Mouse (Mus musculus) liver, embryonic 13.5 days (tissue): ENCODE results near the gene Anapc15. TPM values are rescaled to one million over a fixed set of nuclear protein-coding genes. Genes with fewer than 3 reads are reported as not detected.

Experiments used
- ATAC-seq: fragments of 200-750 bp; cut with Nextera tagmentation; 2 replicates; pipeline ENCODE4 v1.8.0; 2017; ENCODE audit warnings: low read depth, mild to moderate bottlenecking, moderate number of reproducible peaks, moderate library complexity
- DNase-seq: peaks from one replicate; pipeline ENCODE4 v3.0.0; 2022
- H3K27ac ChIP-seq: fragments of 300-500 bp; sonication (generic); 2 replicates; pipeline ENCODE4 v1.5.1; 2015; ENCODE audit warnings: moderate library complexity, mild to moderate bottlenecking, inconsistent platforms
- H3K27me3 ChIP-seq: fragments of 300-500 bp; sonication (generic); 2 replicates; pipeline ENCODE4 v1.6.1; 2015; ENCODE audit warnings: mild to moderate bottlenecking, inconsistent platforms
- H3K36me3 ChIP-seq: fragments of 300-500 bp; sonication (generic); 2 replicates; pipeline ENCODE4 v1.6.1; 2015; ENCODE audit warnings: mild to moderate bottlenecking, inconsistent platforms
- H3K4me1 ChIP-seq: fragments of 300-500 bp; sonication (generic); replicated peaks from 2 replicates; pipeline ENCODE4 v1.6.1; 2015; ENCODE audit warnings: inconsistent platforms
- H3K4me2 ChIP-seq: fragments of 300-500 bp; sonication (generic); 2 replicates; pipeline ENCODE4 v1.6.1; 2015; ENCODE audit warnings: inconsistent platforms, mild to moderate bottlenecking, moderate library complexity
- H3K4me3 ChIP-seq: fragments of 300-500 bp; sonication (generic); replicated peaks from 2 replicates; pipeline ENCODE4 v1.5.1; 2015; ENCODE audit warnings: mild to moderate bottlenecking, inconsistent platforms
- H3K9ac ChIP-seq: fragments of 300-500 bp; sonication (generic); 2 replicates; pipeline ENCODE4 v1.6.1; 2015; ENCODE audit warnings: mild to moderate bottlenecking, inconsistent platforms
- H3K9me3 ChIP-seq: fragments of 300-500 bp; sonication (generic); replicated peaks from 2 replicates; pipeline ENCODE4 v1.6.1; 2016; ENCODE audit warnings: inconsistent platforms
- WGBS: fragments of 180-500 bp; shearing (Covaris S2); methylation state at CpG from one replicate; pipeline ENCODE4 v1.1.7; 2015; ENCODE audit not compliant: insufficient replicate concordance; 5-methylcytosine and 5-hydroxymethylcytosine counted together
- polyA plus RNA-seq: library from polyadenylated mRNA; unstranded; fragments of >200 nt; fragmentation: Nextera tagmentation; extraction: Ambion mirVana; gene quantifications from 2 replicates; pipeline ENCODE4 v1.2.1, GENCODE M21; 2015

Anapc15 gene
- polyA plus RNA-seq, 1 experiment from 2014 or later, result 71.8 TPM

DNA sequence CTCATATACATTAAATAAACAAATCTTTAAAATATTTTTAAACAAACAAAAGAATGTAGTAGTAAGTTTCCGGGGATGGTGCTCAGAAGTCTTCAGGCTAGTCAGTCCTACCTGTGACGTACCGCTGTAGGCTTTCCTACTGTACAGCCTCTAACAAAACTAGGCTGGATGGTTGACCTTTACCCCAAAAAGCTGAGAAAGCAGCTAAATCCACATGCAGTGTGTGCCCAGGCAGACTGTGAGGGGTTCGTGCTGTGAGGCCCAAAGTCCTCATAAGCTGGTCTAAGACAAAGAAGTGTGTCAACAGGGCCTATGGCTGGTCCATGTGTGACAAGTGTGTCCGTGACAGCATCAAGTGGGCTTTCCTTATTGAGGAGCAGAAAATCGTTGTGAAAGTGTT is 10.7 kb upstream of the Anapc15 start:
- ATAC-seq, result no peak
- no peak overlapping the region for H3K9ac ChIP-seq
- DNase-seq, result no peak
- WGBS, result 68% methylated on average over 6 of the region's 6 CpGs
- H3K4me1 ChIP-seq, result no peaks in the 10 kb centered on the region
- H3K9me3 ChIP-seq, result no peaks in the 10 kb centered on the region
- H3K36me3 ChIP-seq, result no peaks in the 10 kb centered on the region
- H3K4me2 ChIP-seq, result no peak overlapping the region
- H3K4me3 ChIP-seq, result no peak overlapping the region
- no peak overlapping the region for H3K27ac ChIP-seq
- H3K27me3 ChIP-seq, result no peaks in the 10 kb centered on the region

DNA sequence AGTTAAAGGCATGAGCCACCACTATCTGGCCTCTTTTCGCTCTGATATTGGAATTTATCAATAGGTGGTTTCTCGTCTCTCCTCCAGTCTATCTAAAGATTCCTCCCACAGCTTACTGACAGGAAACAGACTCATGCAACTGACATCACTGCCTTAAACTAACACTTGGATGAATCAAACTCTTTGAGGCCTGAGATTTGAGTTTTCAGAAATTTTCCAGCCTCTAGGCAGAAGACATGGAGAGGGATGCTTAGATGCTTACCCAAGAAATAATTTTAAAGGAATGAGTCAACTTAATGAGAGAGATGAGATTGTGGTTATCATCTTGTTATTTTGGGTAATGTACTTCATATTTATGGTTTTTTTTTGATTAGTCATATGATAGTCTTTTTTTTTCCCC is 9.7 kb upstream of the Anapc15 start:
- no peaks in the 10 kb centered on the region for H3K36me3 ChIP-seq
- no peaks in the 10 kb centered on the region for H3K4me1 ChIP-seq
- WGBS, result 37% methylated on average over 2 of the region's 2 CpGs
- no peaks in the 10 kb centered on the region for H3K9me3 ChIP-seq
- H3K27ac ChIP-seq, result no peak overlapping the region
- no peak overlapping the region for H3K4me2 ChIP-seq
- H3K27me3 ChIP-seq, result no peaks in the 10 kb centered on the region
- DNase-seq, result no peak
- no peak for ATAC-seq
- H3K4me3 ChIP-seq, result no peak overlapping the region
- no peak overlapping the region for H3K9ac ChIP-seq

- no peak for DNase-seq
- H3K4me2 ChIP-seq, result no peak within 1 kb of the TSS
- WGBS, result 71% methylated on average over 4 of the region's 4 CpGs
- no peak within 1 kb of the TSS for H3K27ac ChIP-seq
- no peaks in the 10 kb centered on the region for H3K9me3 ChIP-seq
- H3K4me1 ChIP-seq, result no peaks in the 10 kb centered on the region
- ATAC-seq, result no peak
- H3K36me3 ChIP-seq, result no peaks in the 10 kb centered on the region
- H3K9ac ChIP-seq, result no peak within 1 kb of the TSS
- H3K4me3 ChIP-seq, result no peak within 1 kb of the TSS
- H3K27me3 ChIP-seq, result no peaks in the 10 kb centered on the region
These were observed 6.4 kb upstream of the Anapc15 start, which contains the start of gene Folr2 for GRCm38 (mm10) chr7:101857094-101857493. TSS of gene Folr2 (minus strand) at chr7:101857194.

DNA sequence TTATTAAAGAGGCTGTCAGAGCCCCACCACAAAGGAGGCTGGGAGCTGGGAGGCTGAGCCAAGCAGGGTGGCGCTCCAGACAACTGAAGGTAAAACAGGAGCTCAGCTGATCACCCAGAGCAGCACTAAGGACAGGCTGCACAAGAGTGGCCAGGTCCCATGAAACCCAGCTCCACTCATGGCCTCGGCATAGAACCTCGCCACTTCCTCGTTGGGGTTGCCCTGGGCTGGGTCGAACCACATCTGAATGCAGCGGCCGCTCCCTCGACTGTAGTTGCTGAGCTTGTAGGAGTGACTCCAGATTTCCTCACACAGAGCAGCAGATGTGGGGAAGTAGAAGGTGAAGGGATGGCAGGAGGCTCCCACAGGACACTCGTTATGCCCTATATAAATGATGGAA is 5.2 kb upstream of the Anapc15 start:
- WGBS, result 55% methylated on average over 9 of the region's 9 CpGs

GRCm38 (mm10) chr7:101860978-101861377 is 2.5 kb upstream of the Anapc15 start:
- H3K9ac ChIP-seq, result no peak overlapping the region
- no peak for DNase-seq
- no peaks in the 10 kb centered on the region for H3K4me1 ChIP-seq
- no peak for ATAC-seq
- H3K36me3 ChIP-seq, result no peaks in the 10 kb centered on the region
- no peak overlapping the region for H3K27ac ChIP-seq
- H3K9me3 ChIP-seq, result no peaks in the 10 kb centered on the region
- H3K27me3 ChIP-seq, result no peaks in the 10 kb centered on the region
- no peak overlapping the region for H3K4me2 ChIP-seq
- H3K4me3 ChIP-seq, result no peak overlapping the region

More for the DNA sequence above, 5.2 kb upstream of the Anapc15 start:
- Histone ChIP-seq H3K4me1 (no peaks in the 10 kb centered on the region), H3K9ac (no peak overlapping the region), H3K36me3 (no peaks in the 10 kb centered on the region), H3K4me3 (no peak overlapping the region), H3K9me3 (no peaks in the 10 kb centered on the region), H3K27me3 (no peaks in the 10 kb centered on the region), H3K27ac (no peak overlapping the region), H3K4me2 (no peak overlapping the region)
- ATAC-seq (no peak), DNase-seq (no peak)

DNA sequence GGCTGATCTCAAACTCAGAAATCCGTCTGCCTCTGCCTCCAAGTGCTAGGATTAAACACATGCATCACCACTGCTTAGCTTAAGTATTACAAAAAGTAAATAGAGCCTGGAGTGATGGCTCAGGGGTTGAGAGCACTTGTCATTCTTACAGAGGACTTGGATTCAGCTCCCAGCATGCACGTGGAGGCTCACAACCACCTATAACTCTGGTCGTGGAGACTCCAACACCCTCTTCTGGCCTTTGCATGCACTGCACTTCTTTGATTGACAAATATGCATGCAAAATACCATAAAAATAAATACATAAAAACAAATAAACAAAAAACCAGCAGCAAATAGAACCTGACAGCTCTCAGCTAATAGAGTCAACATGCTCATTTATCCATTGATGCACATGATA is 1.2 kb upstream of the Anapc15 start:
- H3K4me3 ChIP-seq, result no peak overlapping the region
- H3K4me2 ChIP-seq, result no peak overlapping the region
- 57% methylated on average over 3 of the region's 3 CpGs for WGBS
- H3K27me3 ChIP-seq, result no peaks in the 10 kb centered on the region
- DNase-seq (no peak), ATAC-seq (no peak)
- no peak overlapping the region for H3K27ac ChIP-seq
- H3K36me3 ChIP-seq, result no peaks in the 10 kb centered on the region
- no peaks in the 10 kb centered on the region for H3K9me3 ChIP-seq
- H3K4me1 ChIP-seq, result no peaks in the 10 kb centered on the region
- H3K9ac ChIP-seq, result no peak overlapping the region

DNA sequence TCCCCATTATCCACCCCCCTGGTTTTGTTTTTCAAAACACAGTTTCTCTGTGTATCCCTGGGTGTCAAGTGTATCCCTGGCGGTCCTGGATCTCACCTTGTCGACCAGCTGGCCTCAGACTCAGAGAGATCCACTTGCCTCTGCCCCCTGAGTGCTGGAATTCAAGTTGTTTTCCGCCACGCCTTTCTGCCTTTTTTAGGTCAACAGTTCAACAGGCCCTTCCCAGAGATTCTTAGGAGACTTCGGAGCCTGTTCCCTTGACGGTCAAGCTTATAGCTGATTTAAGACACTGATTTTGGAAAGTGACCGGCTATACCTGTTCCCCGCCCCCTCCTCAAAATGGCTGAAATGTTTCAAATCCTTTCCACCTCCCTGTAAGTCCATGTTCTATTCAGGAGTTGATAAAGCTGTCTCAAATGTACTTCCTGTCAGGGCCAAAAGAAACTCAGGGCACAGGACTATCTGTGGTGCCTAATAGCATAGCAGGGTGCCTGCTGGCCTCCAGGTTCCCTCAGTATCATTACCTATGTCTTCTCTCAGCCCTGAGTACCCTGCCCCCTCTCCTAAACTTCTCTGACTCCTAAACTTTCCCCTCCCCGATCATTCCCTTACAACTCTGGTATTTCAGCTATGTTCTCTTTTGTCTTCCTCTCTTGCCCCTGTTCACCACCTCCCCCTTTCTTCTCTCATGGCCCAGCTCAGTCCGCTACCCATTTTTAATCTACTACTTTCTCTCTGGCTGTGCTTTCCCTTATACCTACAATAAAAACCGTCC is 3.2 kb downstream of the Anapc15 start:
- Histone ChIP-seq H3K9ac (no peak overlapping the region), H3K36me3 (no peaks in the 10 kb centered on the region), H3K9me3 (no peaks in the 10 kb centered on the region), H3K27me3 (no peaks in the 10 kb centered on the region), H3K27ac (no peak overlapping the region), H3K4me1 (peaks cover 4% of the 10 kb centered on the region; the same call in 1 of the 2 replicates), H3K4me3 (no peak overlapping the region), H3K4me2 (no peak overlapping the region)
- DNase-seq (no peak), ATAC-seq (no peak)
- 67% methylated on average over 11 of the region's 11 CpGs for WGBS

DNA sequence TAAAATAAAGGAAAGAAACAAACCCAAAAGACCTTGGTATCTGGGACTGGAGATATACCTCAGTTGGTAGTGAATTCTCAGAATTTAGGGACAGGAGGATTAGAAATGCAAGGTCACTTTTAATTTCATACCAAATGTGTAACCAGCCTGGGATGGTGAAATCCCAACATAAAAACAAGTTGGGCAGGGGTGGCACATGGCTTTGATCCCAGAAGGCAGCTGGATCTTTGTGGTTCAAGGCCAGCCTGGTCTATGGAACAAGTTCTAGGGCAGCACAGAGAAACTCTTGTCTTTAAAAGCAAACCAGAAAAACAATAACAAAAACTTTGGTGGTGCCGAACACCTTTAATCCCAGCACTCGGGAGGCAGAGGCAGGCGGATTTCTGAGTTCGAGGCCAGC is 4.0 kb downstream of the Anapc15 start:
- H3K9ac ChIP-seq, result no peak overlapping the region
- DNase-seq (no peak), ATAC-seq (no peak)
- peaks cover 4% of the 10 kb centered on the region; the same call in 1 of the 2 replicates for H3K4me1 ChIP-seq
- H3K27ac ChIP-seq, result no peak overlapping the region
- H3K4me2 ChIP-seq, result no peak overlapping the region
- 81% methylated on average over 4 of the region's 4 CpGs for WGBS
- no peak overlapping the region for H3K4me3 ChIP-seq
- H3K9me3 ChIP-seq, result no peaks in the 10 kb centered on the region
- no peaks in the 10 kb centered on the region for H3K36me3 ChIP-seq
- H3K27me3 ChIP-seq, result no peaks in the 10 kb centered on the region

- Histone ChIP-seq H3K4me2 (no peak overlapping the region), H3K4me3 (no peak overlapping the region), H3K4me1 (peaks cover 4% of the 10 kb centered on the region; the same call in 1 of the 2 replicates), H3K9ac (no peak overlapping the region), H3K36me3 (no peaks in the 10 kb centered on the region), H3K27ac (no peak overlapping the region), H3K27me3 (no peaks in the 10 kb centered on the region), H3K9me3 (no peaks in the 10 kb centered on the region)
- ATAC-seq (no peak), DNase-seq (no peak)
- 69% methylated on average over 13 of the region's 13 CpGs for WGBS
These were observed 5.0 kb downstream of the Anapc15 start for GRCm38 (mm10) chr7:101868241-101869162.

DNA sequence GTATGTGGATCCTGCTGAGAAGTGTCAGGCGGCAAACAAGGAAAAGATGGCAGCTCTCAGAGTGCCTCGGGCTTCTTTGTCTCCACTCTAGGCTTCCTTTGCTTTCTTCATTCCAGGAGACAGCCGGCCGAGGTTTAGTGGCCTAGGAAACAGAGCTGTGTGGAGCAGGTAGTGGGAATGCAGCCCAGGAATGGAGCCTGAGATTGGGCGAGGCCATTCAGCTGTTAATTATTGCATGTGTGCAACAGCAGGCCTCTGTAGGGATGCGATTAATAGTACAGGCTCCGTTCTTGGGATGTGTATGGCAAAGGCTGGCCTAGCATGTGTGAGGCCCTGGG is 5.6 kb downstream of the Anapc15 start:
- no peak overlapping the region for H3K27ac ChIP-seq
- H3K9ac ChIP-seq, result no peak overlapping the region
- no peak for ATAC-seq
- H3K4me1 ChIP-seq, result peaks cover 4% of the 10 kb centered on the region; the same call in 1 of the 2 replicates
- H3K4me2 ChIP-seq, result no peak overlapping the region
- WGBS, result 68% methylated on average over 7 of the region's 7 CpGs
- no peaks in the 10 kb centered on the region for H3K9me3 ChIP-seq
- DNase-seq, result no peak
- H3K36me3 ChIP-seq, result no peaks in the 10 kb centered on the region
- no peak overlapping the region for H3K4me3 ChIP-seq
- no peaks in the 10 kb centered on the region for H3K27me3 ChIP-seq

DNA sequence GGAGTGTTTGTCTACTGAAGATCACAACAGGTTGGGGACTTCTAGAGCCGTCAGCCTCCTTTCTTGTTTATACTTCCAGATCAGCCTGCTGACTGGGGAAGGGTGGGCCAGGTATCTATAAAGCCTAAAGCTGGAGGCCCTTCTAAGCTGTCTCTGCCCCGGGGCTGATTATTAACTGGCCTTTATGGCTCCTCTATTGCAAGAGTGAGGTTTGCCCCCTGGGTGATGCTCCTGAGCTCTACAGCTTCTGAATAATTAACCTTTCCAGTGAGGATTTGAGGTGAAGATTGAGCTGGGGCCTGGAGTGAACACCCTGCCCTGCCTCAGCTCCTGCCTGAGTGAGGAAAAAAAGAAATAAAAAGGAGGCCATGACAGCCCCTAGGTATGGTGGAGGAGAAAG is 7.1 kb downstream of the Anapc15 start, which contains the start of gene Folr1:
Gene Folr1 (minus strand): TSS at position 160 of the 400 bp plus-strand sequence.
- Histone ChIP-seq H3K27me3 (no peaks in the 10 kb centered on the region), H3K4me2 (no peak within 1 kb of the TSS), H3K36me3 (no peaks in the 10 kb centered on the region), H3K4me1 (peaks cover 4% of the 10 kb centered on the region; the same call in 1 of the 2 replicates), H3K9ac (no peak within 1 kb of the TSS), H3K27ac (no peak within 1 kb of the TSS), H3K4me3 (no peak within 1 kb of the TSS), H3K9me3 (no peaks in the 10 kb centered on the region)
- DNase-seq (no peak), ATAC-seq (no peak)
- WGBS, result 54% methylated on average over 2 of the region's 2 CpGs
